Mouse (Mus musculus): Measurements from ENCODE around the gene Elmod1. TPM values are rescaled to one million over a fixed set of nuclear protein-coding genes. Genes with fewer than 3 reads are reported as not detected.
"Not testable (repeated sequence)": the region's sequence is repeated elsewhere in the genome, so short reads cannot be mapped to it uniquely, and the experiment has no call there.

Elmod1 gene
- 10.9 and 15.0 TPM in 2 replicates for polyA plus RNA-seq (2016; fragmentation: Nextera tagmentation; extraction: Ambion mirVana)

GRCm38 (mm10) chr9:53975122-53975518, at the start of gene Elmod1:
Gene Elmod1, minus strand, starts transcription at chr9:53975301.
- Histone ChIP-seq H3K9me3 (no peaks in the 10 kb centered on the region), H3K27me3 (replicated peaks) (no peaks in the 10 kb centered on the region), H3K9ac (peak within 1 kb of the TSS; percentile 69), H3K36me3 (no peaks in the 10 kb centered on the region), H3K27ac (peak within 1 kb of the TSS; percentile 64; the same call in 1 of the 2 replicates), H3K4me1 (peaks cover 3% of the 10 kb centered on the region; the same call in 1 of the 2 replicates), H3K4me2 (replicated peaks) (peak within 1 kb of the TSS; percentile 82), H3K4me3 (peak within 1 kb of the TSS; percentile 57)
- peak; percentile 90 for ATAC-seq (ENCODE audit: low FRiP score, low read depth)
- 0% methylated on average over 36 of the region's 36 CpGs for WGBS

- no peak overlapping the region for H3K4me3 ChIP-seq
- H3K9me3 ChIP-seq = no peaks in the 10 kb centered on the region
- 85% methylated on average over 3 of the region's 3 CpGs for WGBS
- no peak for ATAC-seq (ENCODE audit: low FRiP score, low read depth)
- no peak overlapping the region for H3K9ac ChIP-seq
- H3K27ac ChIP-seq = no peak overlapping the region
- H3K4me1 ChIP-seq = no peaks in the 10 kb centered on the region
- no peaks in the 10 kb centered on the region for H3K27me3 ChIP-seq (replicated peaks)
- H3K4me2 ChIP-seq (replicated peaks) = no peak overlapping the region
- H3K36me3 ChIP-seq = no peaks in the 10 kb centered on the region
These were observed 47.7 kb upstream of the Elmod1 start for GRCm38 (mm10) chr9:54022795-54023194.

- no peaks in the 10 kb centered on the region for H3K4me1 ChIP-seq
- no peak overlapping the region for H3K4me3 ChIP-seq
- no peaks in the 10 kb centered on the region for H3K27me3 ChIP-seq (replicated peaks)
- no peaks in the 10 kb centered on the region for H3K36me3 ChIP-seq
- no peak overlapping the region for H3K4me2 ChIP-seq (replicated peaks)
- no peak overlapping the region for H3K27ac ChIP-seq
- no peak overlapping the region for H3K9ac ChIP-seq
- 77% methylated on average over 1 of the region's 1 CpGs for WGBS
- no peak for ATAC-seq (ENCODE audit: low FRiP score, low read depth)
- H3K9me3 ChIP-seq = no peaks in the 10 kb centered on the region
These were observed 19.4 kb upstream of the Elmod1 start for GRCm38 (mm10) chr9:53994528-53994927.

GRCm38 (mm10) chr9:53992567-53992966, 17.5 kb upstream of the Elmod1 start:
- not testable (repeated sequence) for H3K4me2 ChIP-seq (replicated peaks); H3K27ac ChIP-seq; H3K9ac ChIP-seq; H3K4me1 ChIP-seq; ATAC-seq (ENCODE audit: low FRiP score, low read depth); H3K4me3 ChIP-seq; H3K27me3 ChIP-seq (replicated peaks); H3K36me3 ChIP-seq; H3K9me3 ChIP-seq

- Histone ChIP-seq H3K27ac (no peak overlapping the region), H3K36me3 (no peaks in the 10 kb centered on the region), H3K4me1 (no peaks in the 10 kb centered on the region), H3K4me2 (replicated peaks) (no peak overlapping the region), H3K9ac (no peak overlapping the region), H3K4me3 (no peak overlapping the region), H3K9me3 (no peaks in the 10 kb centered on the region), H3K27me3 (replicated peaks) (no peaks in the 10 kb centered on the region)
- ATAC-seq (ENCODE audit: low FRiP score, low read depth) = 0 out of 2 replicates have a peak, but pooled peaks have one; percentile 61
- WGBS = 7% methylated on average over 3 of the region's 3 CpGs
These were observed 15.8 kb upstream of the Elmod1 start for GRCm38 (mm10) chr9:53990921-53991320.

DNA sequence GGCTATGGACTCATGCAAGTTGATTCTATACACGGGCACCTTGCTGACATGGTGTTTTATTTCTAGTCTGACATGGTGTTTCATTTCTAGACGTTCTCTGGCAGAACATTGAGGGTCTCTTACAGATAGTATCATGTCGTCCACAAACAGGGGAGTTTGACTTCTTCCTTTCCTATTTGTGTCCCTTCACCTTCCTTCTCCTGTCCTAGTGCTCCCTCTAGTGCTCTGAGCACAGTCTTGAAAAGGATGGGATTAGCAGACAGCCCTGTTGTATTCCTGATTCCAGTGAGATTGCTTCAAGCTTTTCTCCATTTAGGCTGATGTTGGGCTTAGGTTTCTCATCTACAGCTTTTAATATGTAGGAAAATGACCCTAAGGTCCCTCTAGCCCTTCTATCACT, 11.9 kb upstream of the Elmod1 start:
- Histone ChIP-seq H3K4me3 (no peak overlapping the region), H3K9ac (no peak overlapping the region), H3K9me3 (no peaks in the 10 kb centered on the region), H3K27me3 (replicated peaks) (no peaks in the 10 kb centered on the region), H3K36me3 (no peaks in the 10 kb centered on the region), H3K4me2 (replicated peaks) (no peak overlapping the region), H3K4me1 (no peaks in the 10 kb centered on the region), H3K27ac (no peak overlapping the region)
- ATAC-seq (ENCODE audit: low FRiP score, low read depth) = no peak
- WGBS = 49% methylated on average over 3 of the region's 3 CpGs

- WGBS = 38% methylated on average over 9 of the region's 9 CpGs
- no peak overlapping the region for H3K27ac ChIP-seq
- no peak overlapping the region for H3K4me3 ChIP-seq
- H3K4me1 ChIP-seq = no peaks in the 10 kb centered on the region
- no peak overlapping the region for H3K9ac ChIP-seq
- no peaks in the 10 kb centered on the region for H3K9me3 ChIP-seq
- no peaks in the 10 kb centered on the region for H3K36me3 ChIP-seq
- no peaks in the 10 kb centered on the region for H3K27me3 ChIP-seq (replicated peaks)
- ATAC-seq (ENCODE audit: low FRiP score, low read depth) = no peak; the same call in 1 of the 2 replicates
- no peak overlapping the region for H3K4me2 ChIP-seq (replicated peaks)
These were observed 9.8 kb upstream of the Elmod1 start for GRCm38 (mm10) chr9:53984868-53985267.

GRCm38 (mm10) chr9:53974328-53975121, 576 bp downstream of the Elmod1 start:
- H3K4me2 ChIP-seq (replicated peaks) = peak overlapping the region; percentile 82
- peak; percentile 86 for ATAC-seq (ENCODE audit: low FRiP score, low read depth)
- H3K9me3 ChIP-seq = no peaks in the 10 kb centered on the region
- H3K36me3 ChIP-seq = no peaks in the 10 kb centered on the region
- H3K4me3 ChIP-seq = peak overlapping the region; percentile 57
- peak overlapping the region; percentile 69 for H3K9ac ChIP-seq
- 1% methylated on average over 42 of the region's 42 CpGs for WGBS
- H3K4me1 ChIP-seq = peaks cover 3% of the 10 kb centered on the region; the same call in 1 of the 2 replicates
- no peaks in the 10 kb centered on the region for H3K27me3 ChIP-seq (replicated peaks)
- H3K27ac ChIP-seq = peak overlapping the region; percentile 64; the same call in 1 of the 2 replicates

DNA sequence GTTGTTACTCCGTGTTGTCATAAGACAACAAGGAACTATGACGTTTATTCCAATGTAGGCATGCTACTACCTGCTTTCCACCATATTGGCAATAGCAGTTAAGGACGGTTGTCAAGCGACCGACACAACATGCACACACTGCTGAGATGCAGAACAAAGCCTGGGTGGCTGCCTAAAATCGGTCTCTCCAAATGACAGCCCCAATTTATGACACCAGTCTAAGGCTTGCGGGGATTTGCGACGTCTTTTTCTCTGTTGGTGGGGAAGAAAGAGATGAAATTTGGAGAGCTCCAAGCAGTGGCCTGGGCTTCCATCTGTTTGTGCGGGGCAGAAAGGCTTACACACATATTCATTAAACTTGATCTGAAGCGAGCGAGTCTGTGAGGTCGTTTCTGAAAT, 1.2 kb downstream of the Elmod1 start:
- no peaks in the 10 kb centered on the region for H3K9me3 ChIP-seq
- H3K27ac ChIP-seq = 0 out of 2 replicates have a peak overlapping the region, but pooled peaks have one; percentile 64
- H3K27me3 ChIP-seq (replicated peaks) = no peaks in the 10 kb centered on the region
- H3K4me2 ChIP-seq (replicated peaks) = peak overlapping the region; percentile 82
- 10% methylated on average over 13 of the region's 13 CpGs for WGBS
- no peaks in the 10 kb centered on the region for H3K36me3 ChIP-seq
- H3K9ac ChIP-seq = peak overlapping the region; percentile 69
- peaks cover 3% of the 10 kb centered on the region; the same call in 1 of the 2 replicates for H3K4me1 ChIP-seq
- ATAC-seq (ENCODE audit: low FRiP score, low read depth) = no peak; the same call in none of the 2 replicates
- H3K4me3 ChIP-seq = peak overlapping the region; percentile 57

- Histone ChIP-seq H3K27me3 (replicated peaks) (no peaks in the 10 kb centered on the region), H3K27ac (no peak overlapping the region), H3K9ac (peak overlapping the region; percentile 29; the same call in 1 of the 2 replicates), H3K36me3 (no peaks in the 10 kb centered on the region), H3K4me1 (peaks cover 3% of the 10 kb centered on the region; the same call in 1 of the 2 replicates), H3K4me2 (replicated peaks) (peak overlapping the region; percentile 82), H3K4me3 (peak overlapping the region; percentile 57; the same call in 1 of the 2 replicates), H3K9me3 (no peaks in the 10 kb centered on the region)
- no peak for ATAC-seq (ENCODE audit: low FRiP score, low read depth)
- WGBS = 76% methylated on average over 5 of the region's 5 CpGs
These were observed 1.9 kb downstream of the Elmod1 start for GRCm38 (mm10) chr9:53973241-53973640.

- no peak for ATAC-seq (ENCODE audit: low FRiP score, low read depth)
- no peaks in the 10 kb centered on the region for H3K27me3 ChIP-seq (replicated peaks)
- H3K4me2 ChIP-seq (replicated peaks) = no peak overlapping the region
- no peak overlapping the region for H3K4me3 ChIP-seq
- H3K4me1 ChIP-seq = peaks cover 3% of the 10 kb centered on the region; the same call in 1 of the 2 replicates
- H3K9me3 ChIP-seq = no peaks in the 10 kb centered on the region
- H3K9ac ChIP-seq = no peak overlapping the region
- no peaks in the 10 kb centered on the region for H3K36me3 ChIP-seq
- H3K27ac ChIP-seq = no peak overlapping the region
These were observed 2.7 kb downstream of the Elmod1 start for GRCm38 (mm10) chr9:53972358-53972757.

- ATAC-seq (ENCODE audit: low FRiP score, low read depth) = no peak
- WGBS = 72% methylated on average over 9 of the region's 9 CpGs
- H3K4me1 ChIP-seq = no peaks in the 10 kb centered on the region
These were observed 7.3 kb downstream of the Elmod1 start for GRCm38 (mm10) chr9:53967610-53968368.

More at GRCm38 (mm10) chr9:53967610-53968368, 7.3 kb downstream of the Elmod1 start:
- Histone ChIP-seq H3K27ac (no peak overlapping the region), H3K36me3 (no peaks in the 10 kb centered on the region), H3K27me3 (replicated peaks) (no peaks in the 10 kb centered on the region), H3K9me3 (no peaks in the 10 kb centered on the region), H3K9ac (no peak overlapping the region), H3K4me2 (replicated peaks) (no peak overlapping the region), H3K4me3 (no peak overlapping the region)

All from neural tube, embryonic 12.5 days (tissue).